Mouse (Mus musculus) heart, embryonic 10.5 days (tissue): ENCODE measurements around the gene Siah3. TPM values are rescaled to one million over a fixed set of nuclear protein-coding genes. Genes with fewer than 3 reads are reported as not detected.

Experiments used
- DNase-seq: peaks from one replicate; pipeline ENCODE4 v3.0.0-alpha.2; 2017; ENCODE audit warnings: low spot score
- H3K27ac ChIP-seq: fragments of 300-500 bp; sonication (generic); 2 replicates; pipeline ENCODE4 v1.5.1; 2016; ENCODE audit warnings: mild to moderate bottlenecking
- H3K27me3 ChIP-seq: fragments of 300-500 bp; sonication (generic); 2 replicates; pipeline ENCODE4 v1.6.1; 2016; ENCODE audit warnings: mild to moderate bottlenecking; ENCODE audit not compliant: poor library complexity, insufficient read depth, severe bottlenecking
- H3K36me3 ChIP-seq: fragments of 300-500 bp; sonication (generic); 2 replicates; pipeline ENCODE4 v1.6.1; 2016; ENCODE audit warnings: mild to moderate bottlenecking, moderate library complexity
- H3K4me1 ChIP-seq: fragments of 300-500 bp; sonication (generic); 2 replicates; pipeline ENCODE4 v1.6.1; 2016; ENCODE audit warnings: mild to moderate bottlenecking
- H3K4me3 ChIP-seq: fragments of 300-500 bp; sonication (generic); 2 replicates; pipeline ENCODE4 v1.5.1; 2016; ENCODE audit warnings: mild to moderate bottlenecking, moderate library complexity
- H3K9me3 ChIP-seq: fragments of 300-500 bp; sonication (generic); 2 replicates; pipeline ENCODE4 v1.6.1; 2016; ENCODE audit warnings: mild to moderate bottlenecking, moderate library complexity
- WGBS: fragments of 180-500 bp; shearing (Covaris S2); methylation state at CpG from one replicate; pipeline ENCODE4 v1.1.7; 2016; 5-methylcytosine and 5-hydroxymethylcytosine counted together
- polyA plus RNA-seq: library from polyadenylated mRNA; unstranded; fragments of >200 nt; fragmentation: Nextera tagmentation; extraction: Ambion mirVana; gene quantifications from 2 replicates; pipeline ENCODE4 v1.2.1, GENCODE M21; 2016

Gene Siah3
- polyA plus RNA-seq, 1 experiment from 2014 or later, result 0.05 TPM

DNA sequence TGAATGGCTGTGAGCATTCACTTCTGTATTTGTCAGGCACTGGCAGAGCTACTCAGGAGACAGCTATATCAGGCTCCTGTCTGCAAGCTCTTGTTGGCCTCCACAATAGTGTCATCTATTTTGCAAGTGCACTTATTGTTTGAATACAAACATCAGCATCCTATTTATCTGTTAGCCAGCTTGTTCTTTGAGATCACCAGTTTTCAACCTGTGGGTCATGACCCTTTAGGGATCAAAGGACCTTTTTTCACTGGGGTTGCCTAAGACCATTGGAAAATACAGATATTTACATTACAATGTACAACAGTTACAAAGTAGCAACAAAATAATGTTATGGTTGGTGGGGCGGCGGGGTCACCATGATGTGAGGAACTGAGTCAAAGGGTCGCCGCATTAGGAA is 1.9 kb upstream of the Siah3 start:
- Histone ChIP-seq H3K4me3 (no peak overlapping the region), H3K9me3 (no peaks in the 10 kb centered on the region), H3K27ac (no peak overlapping the region), H3K4me1 (peaks cover 26% of the 10 kb centered on the region), H3K27me3 (peaks cover 20% of the 10 kb centered on the region), H3K36me3 (no peaks in the 10 kb centered on the region)
- DNase-seq, result no peak
- WGBS, result 91% methylated on average over 4 of the region's 4 CpGs

DNA sequence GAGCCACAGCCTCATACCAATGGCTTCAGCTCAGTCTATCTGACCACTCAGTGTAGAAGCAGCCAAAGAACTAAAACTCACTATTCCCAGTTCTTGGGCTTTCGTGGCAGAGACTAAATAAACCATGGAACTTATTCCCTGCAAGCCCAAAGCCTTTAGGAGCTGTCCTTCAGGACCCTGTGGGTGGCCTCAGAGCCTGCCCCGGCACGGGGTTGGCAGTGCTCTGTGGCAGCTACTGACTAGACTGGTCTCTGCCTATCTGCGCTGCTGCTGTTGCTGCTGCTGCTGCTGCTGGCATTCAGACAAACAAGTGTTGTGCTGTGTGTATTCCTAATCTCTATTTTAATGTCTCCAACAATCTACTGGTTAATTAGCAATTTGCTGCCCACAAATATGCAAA is 1.1 kb upstream of the Siah3 start:
- H3K9me3 ChIP-seq, result no peaks in the 10 kb centered on the region

DNA sequence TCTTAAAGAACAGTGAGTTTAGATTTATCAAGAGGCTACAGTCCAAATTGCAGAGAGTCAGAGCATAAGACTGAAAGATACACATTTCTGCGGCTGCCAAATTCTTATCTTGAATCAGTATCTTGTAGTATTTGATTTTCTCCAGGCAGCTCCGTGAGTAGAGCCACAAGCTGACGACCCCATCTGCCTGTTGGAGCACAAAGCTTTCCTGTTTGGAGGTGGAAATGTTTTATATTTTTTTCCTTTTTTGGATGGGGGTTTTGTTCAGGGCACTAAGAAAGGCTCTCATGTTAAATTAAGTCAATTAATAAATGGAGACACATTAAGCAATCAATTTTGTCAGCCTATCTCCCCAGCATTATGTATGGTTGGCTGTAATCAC is 430 bp upstream of the Siah3 start:
- H3K27me3 ChIP-seq, result peaks cover 28% of the 10 kb centered on the region
- peak; percentile 17 for DNase-seq
- WGBS, result 36% methylated on average over 3 of the region's 3 CpGs
- H3K27ac ChIP-seq, result no peak overlapping the region
- peaks cover 34% of the 10 kb centered on the region for H3K4me1 ChIP-seq
- H3K36me3 ChIP-seq, result no peaks in the 10 kb centered on the region
- no peak overlapping the region for H3K4me3 ChIP-seq
- no peaks in the 10 kb centered on the region for H3K9me3 ChIP-seq

More for the DNA sequence above, 1.1 kb upstream of the Siah3 start:
- H3K36me3 ChIP-seq, result no peaks in the 10 kb centered on the region
- H3K4me1 ChIP-seq, result peaks cover 34% of the 10 kb centered on the region
- H3K27ac ChIP-seq, result no peak overlapping the region
- no peak overlapping the region for H3K4me3 ChIP-seq
- DNase-seq, result peak; percentile 75
- H3K27me3 ChIP-seq, result peaks cover 28% of the 10 kb centered on the region
- 9% methylated on average over 4 of the region's 4 CpGs for WGBS

DNA sequence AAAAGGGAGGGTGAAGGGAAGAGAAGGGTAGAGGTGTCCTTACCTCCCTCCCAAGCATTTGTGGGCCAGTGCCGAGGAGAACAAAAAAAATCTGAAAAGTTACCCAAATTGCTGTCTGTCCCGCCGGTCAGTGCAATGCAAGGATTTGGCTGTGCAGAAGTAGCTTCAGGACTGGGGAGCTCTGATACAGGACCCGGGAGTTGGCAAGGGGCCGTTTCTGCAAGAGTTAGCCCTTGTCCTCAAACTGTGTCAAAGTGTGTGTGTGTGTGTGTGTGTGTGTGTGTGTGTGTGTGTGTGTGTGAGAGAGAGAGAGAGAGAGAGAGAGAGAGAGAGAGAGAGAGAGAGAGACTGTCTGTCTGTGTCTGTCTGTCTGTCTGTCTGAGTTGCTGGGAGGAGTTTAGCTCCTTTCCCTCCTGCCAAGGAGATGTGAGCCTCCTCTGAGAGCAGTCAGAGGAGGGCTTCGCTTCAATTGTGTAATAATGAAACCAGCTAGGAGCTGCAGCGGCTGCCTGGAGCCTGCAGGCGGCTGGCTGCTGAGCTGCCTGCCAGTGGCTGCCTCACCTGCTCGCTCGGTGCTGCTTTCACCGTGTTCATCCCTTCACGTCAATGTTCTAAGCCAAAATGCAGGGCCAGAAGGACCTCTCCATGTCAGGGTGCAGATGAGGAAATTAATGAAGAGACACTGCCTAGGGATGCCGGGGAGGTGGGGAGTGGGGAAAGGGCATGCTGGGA is 873 bp downstream of the Siah3 start:
- peaks cover 33% of the 10 kb centered on the region for H3K27me3 ChIP-seq
- peak; percentile 68 for DNase-seq
- H3K4me3 ChIP-seq, result peak overlapping the region; percentile 53
- no peaks in the 10 kb centered on the region for H3K36me3 ChIP-seq
- H3K4me1 ChIP-seq, result peaks cover 34% of the 10 kb centered on the region
- WGBS, result 11% methylated on average over 13 of the region's 13 CpGs
- H3K9me3 ChIP-seq, result no peaks in the 10 kb centered on the region
- peak overlapping the region; percentile 10; the same call in 1 of the 2 replicates for H3K27ac ChIP-seq

DNA sequence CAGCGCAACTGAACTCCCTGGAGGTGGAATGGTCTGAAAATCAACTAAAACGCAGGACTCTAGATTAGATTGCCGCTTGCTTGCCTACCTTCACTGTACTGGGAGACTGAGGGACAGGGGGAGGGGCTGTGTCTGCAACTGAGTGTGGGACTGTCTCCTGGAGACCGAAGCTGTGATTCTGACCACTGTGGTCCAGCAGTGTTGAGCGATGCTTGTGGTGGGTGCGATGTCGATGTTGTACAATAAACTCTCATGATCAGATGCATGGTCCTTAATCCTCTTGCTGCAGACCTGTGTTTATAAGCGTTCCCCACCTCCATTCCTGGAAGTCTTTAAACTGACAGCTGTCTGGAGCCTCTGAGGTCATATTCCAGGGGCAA is 1.4 kb downstream of the Siah3 start:
- Histone ChIP-seq H3K9me3 (no peaks in the 10 kb centered on the region), H3K4me3 (peak overlapping the region; percentile 53), H3K27me3 (peaks cover 33% of the 10 kb centered on the region), H3K27ac (peak overlapping the region; percentile 10; the same call in 1 of the 2 replicates), H3K36me3 (no peaks in the 10 kb centered on the region), H3K4me1 (peaks cover 34% of the 10 kb centered on the region)
- DNase-seq, result peak; percentile 66
- 32% methylated on average over 8 of the region's 8 CpGs for WGBS

DNA sequence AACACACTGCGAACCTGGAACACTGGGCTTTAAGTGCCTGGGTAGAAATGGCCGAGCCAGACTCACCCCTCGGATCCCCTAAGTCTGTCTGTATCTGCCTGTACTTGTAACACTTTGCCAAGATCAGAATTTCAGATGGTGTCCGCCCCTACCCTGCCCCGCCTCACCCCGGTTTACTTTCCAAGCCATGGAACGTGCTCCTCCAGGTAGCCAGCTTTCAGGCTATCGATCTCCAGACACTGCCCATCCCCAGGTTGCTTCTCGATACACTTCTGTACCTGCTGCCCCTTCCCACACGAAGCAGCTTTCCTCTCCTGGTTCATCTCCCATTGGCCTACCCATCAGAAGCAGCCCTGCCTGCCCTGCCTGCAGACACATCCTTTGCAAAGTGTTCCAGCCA is 3.6 kb downstream of the Siah3 start:
- H3K4me1 ChIP-seq, result peaks cover 34% of the 10 kb centered on the region
- no peak overlapping the region for H3K4me3 ChIP-seq
- no peaks in the 10 kb centered on the region for H3K36me3 ChIP-seq
- H3K9me3 ChIP-seq, result no peaks in the 10 kb centered on the region
- H3K27ac ChIP-seq, result no peak overlapping the region
- WGBS, result 73% methylated on average over 10 of the region's 10 CpGs
- peaks cover 33% of the 10 kb centered on the region for H3K27me3 ChIP-seq
- DNase-seq, result peak; percentile 66

DNA sequence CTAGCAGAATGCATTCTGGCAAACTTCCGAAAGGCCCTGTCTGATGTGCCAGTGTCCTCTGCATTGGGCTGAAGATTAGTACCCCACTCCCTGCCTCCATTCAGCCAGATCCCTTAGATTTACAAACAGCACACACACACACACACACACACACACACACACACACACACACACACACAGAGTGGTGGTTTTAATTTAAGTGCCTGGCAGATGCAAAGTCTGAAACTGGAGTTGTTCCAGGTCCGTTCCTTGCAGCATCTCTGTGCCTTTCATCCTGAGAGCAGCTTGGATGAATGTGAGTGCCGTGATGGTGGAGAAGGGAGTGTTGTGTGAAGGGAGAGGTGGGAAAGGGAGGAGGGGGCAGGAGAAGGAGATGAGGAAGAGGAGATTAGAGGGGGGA is 4.2 kb downstream of the Siah3 start:
- no peak overlapping the region for H3K4me3 ChIP-seq
- DNase-seq, result peak; percentile 46
- no peak overlapping the region for H3K27ac ChIP-seq
- peaks cover 34% of the 10 kb centered on the region for H3K4me1 ChIP-seq
- no peaks in the 10 kb centered on the region for H3K36me3 ChIP-seq
- WGBS, result 40% methylated on average over 3 of the region's 3 CpGs
- H3K27me3 ChIP-seq, result peaks cover 28% of the 10 kb centered on the region
- no peaks in the 10 kb centered on the region for H3K9me3 ChIP-seq

DNA sequence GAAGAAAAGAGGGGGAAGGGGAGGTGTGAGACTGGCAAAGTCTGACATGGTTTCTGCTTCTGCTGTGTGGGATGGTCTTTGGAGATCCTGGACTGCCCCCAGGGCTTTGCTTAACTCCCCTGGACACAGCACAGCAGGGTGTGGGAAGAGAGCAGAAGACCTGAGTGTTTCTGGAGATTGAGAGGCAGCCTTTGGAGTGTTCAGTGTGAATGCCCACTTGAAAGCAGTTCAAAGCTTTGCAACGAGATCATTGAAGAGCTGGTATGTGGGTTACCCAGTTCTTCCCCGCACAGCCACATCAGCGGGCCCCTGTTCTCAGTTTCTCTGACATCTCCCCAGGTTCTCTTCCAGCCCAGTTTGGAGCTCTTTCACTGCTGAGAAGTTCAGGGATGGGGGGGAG is 4.7 kb downstream of the Siah3 start:
- no peak overlapping the region for H3K27ac ChIP-seq
- peaks cover 34% of the 10 kb centered on the region for H3K4me1 ChIP-seq
- H3K36me3 ChIP-seq, result no peaks in the 10 kb centered on the region
- H3K9me3 ChIP-seq, result no peaks in the 10 kb centered on the region
- 33% methylated on average over 3 of the region's 3 CpGs for WGBS
- peak; percentile 66 for DNase-seq
- peaks cover 23% of the 10 kb centered on the region; the same call in 1 of the 2 replicates for H3K27me3 ChIP-seq
- H3K4me3 ChIP-seq, result no peak overlapping the region

DNA sequence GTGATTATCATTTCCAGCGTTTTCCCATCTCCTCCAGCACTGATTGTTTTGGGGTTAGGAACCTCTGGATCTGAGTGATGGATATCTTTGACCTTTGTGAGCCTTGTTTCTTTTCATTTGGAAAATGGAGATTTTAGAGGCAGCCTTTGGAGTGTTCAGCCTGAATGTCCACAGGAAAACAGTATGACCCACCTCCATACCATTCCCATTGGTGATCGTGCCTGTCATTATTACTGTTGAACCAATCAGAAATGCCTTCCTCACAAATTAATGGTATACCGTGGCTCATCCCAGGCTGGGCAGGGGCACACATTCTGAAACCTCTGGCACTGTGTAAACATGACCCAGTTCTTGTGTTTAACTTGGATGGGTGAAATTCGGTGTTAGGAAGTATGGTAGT is 6.0 kb downstream of the Siah3 start:
- Histone ChIP-seq H3K4me3 (no peak overlapping the region), H3K27me3 (peaks cover 13% of the 10 kb centered on the region; the same call in 1 of the 2 replicates), H3K4me1 (peaks cover 22% of the 10 kb centered on the region), H3K27ac (no peak overlapping the region), H3K36me3 (no peaks in the 10 kb centered on the region), H3K9me3 (no peaks in the 10 kb centered on the region)
- DNase-seq, result peak; percentile 36
- WGBS, result 78% methylated on average over 4 of the region's 4 CpGs

DNA sequence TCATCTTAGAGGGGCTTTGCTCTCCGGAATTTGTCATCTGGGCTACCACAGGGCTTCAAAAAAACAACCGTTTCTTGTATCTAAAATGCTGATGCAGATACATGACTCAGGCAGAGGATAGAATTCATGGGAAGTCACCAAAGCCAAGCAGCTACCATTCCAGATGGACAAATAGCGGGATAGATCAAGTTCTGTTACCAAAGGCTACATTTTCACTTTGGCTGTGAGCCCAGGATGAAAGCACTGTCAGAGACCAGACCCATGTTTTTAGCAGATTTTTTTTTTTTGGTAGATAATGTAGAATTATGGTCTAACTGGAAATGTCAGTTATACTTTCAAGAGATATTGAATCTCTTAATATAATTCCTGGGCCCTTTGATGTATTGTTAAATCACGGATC is 7.4 kb downstream of the Siah3 start:
- WGBS, result 82% methylated on average over 4 of the region's 4 CpGs
- no peak overlapping the region for H3K4me3 ChIP-seq
- peaks cover 13% of the 10 kb centered on the region; the same call in 1 of the 2 replicates for H3K27me3 ChIP-seq

DNA sequence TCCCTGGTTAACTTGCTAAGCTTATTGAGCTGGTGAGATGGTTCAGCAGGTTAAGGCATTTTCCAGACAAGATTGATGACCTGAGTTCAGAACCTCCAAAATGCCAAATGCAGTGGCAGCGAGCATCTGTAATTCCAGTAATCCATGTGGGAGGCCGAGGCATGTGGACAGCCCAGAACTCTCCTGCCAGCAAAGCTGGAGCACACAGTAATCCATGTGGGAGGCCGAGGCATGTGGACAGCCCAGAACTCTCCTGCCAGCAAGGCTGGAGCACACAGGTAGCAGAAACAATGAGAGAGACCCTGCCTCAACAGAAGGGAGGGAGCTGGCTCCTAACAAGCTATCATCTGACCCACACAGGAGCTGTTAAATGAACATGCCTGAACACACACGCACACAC is 13.2 kb downstream of the Siah3 start:
- Histone ChIP-seq H3K27me3 (no peaks in the 10 kb centered on the region), H3K36me3 (no peaks in the 10 kb centered on the region), H3K27ac (no peak overlapping the region), H3K9me3 (no peaks in the 10 kb centered on the region), H3K4me1 (0 out of 2 replicates have a peak, but pooled peaks cover 3% of the 10 kb centered on the region), H3K4me3 (no peak overlapping the region)
- 74% methylated on average over 4 of the region's 4 CpGs for WGBS
- no peak for DNase-seq

More for the DNA sequence above, 7.4 kb downstream of the Siah3 start:
- H3K9me3 ChIP-seq, result no peaks in the 10 kb centered on the region
- no peak overlapping the region for H3K27ac ChIP-seq
- peaks cover 15% of the 10 kb centered on the region; the same call in 1 of the 2 replicates for H3K4me1 ChIP-seq
- DNase-seq, result peak; percentile 31
- no peaks in the 10 kb centered on the region for H3K36me3 ChIP-seq

DNA sequence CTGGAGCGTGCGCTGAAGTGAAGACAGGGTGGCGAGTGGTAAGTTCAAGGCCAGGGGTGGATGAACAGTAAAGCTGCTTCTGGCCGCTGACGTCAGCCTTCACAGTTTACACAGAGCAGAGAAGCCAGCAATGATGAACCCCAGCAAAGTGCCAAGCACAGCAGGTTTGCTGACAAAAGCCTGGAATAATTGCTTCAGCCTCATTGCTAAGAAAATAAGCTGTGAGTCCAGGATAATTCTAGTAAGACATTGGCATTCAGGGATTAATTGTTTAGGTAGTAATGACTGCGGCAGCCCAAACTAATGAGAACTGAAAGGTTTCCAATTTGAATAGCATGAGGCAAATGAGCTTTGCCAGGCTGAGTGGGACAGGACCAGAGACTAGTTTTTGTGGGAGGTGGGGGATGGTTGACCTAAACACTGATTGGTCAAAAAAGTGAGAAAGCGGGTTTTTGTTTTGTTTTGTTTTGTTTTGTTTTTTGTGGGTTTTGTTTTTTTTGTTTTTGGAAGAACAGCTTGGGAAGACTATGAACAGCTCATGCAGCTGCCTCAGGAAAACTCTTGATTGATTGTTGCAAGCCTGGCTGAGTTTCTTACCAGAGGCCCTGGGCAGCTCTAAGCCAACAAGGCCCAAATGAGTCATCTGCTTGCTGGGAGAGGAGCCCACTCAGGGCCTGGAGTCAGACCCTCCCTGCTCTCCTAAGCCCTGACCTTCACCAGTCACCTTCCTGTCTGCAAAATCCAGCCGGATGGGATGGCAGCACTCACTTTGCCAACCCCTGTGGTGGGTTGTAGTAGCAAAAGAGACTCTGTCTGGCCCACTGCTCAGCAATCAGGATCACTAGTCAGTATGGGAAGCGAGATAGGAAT is 17.5 kb downstream of the Siah3 start:
- H3K27ac ChIP-seq, result no peak overlapping the region
- no peaks in the 10 kb centered on the region for H3K9me3 ChIP-seq
- no peak overlapping the region for H3K4me3 ChIP-seq
- H3K4me1 ChIP-seq, result 0 out of 2 replicates have a peak, but pooled peaks cover 3% of the 10 kb centered on the region
- no peaks in the 10 kb centered on the region for H3K36me3 ChIP-seq
- DNase-seq, result peak; percentile 72
- 72% methylated on average over 9 of the region's 9 CpGs for WGBS
- no peaks in the 10 kb centered on the region for H3K27me3 ChIP-seq

DNA sequence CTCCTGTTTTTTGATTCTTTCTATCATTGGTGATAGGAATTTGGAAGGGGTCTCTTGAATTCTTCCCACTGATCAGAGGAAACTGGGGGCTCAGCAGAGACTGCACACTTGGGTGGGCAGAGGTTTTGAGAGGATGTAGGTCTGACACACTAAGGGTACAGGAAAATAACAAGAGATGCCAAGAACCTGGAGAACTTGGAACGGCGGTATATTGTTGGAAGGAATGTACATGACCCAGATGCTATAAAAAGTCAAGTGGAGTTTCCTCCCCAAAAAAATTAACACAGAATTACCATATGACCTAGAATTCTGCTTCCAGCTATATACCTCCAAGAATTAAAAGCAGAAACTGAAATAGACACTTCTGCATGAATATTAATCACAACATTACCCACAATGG is 20.1 kb downstream of the Siah3 start:
- Histone ChIP-seq H3K4me1 (0 out of 2 replicates have a peak, but pooled peaks cover 3% of the 10 kb centered on the region), H3K4me3 (no peak overlapping the region), H3K27me3 (no peaks in the 10 kb centered on the region), H3K9me3 (no peaks in the 10 kb centered on the region), H3K36me3 (no peaks in the 10 kb centered on the region), H3K27ac (no peak overlapping the region)
- DNase-seq, result no peak
- WGBS, result 88% methylated on average over 2 of the region's 2 CpGs
